8 mouse cellular contexts compared by ENCODE assay signal in the genomic region with DNA sequence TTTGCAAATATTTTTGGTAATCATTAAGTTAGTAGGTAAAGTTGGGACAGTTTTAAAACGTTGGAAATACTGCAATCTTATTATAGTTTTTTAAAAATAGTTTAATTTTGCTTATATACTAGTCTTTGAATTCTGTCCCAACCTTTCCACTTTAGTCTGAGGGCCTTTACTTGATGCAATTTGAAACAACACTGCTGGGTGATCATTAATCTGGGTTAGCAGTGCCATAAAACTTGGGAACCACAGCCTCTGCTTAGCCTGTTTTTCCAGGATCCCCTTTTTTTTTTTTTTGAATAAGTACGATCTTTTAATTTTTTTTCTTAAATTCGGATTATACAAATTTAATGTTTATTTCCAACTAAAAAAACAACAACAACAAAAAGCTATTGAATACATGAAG. TPM values are rescaled to one million over a fixed set of nuclear protein-coding genes. Genes with fewer than 3 reads are reported as not detected.
DNase-seq lines count a peak whose midpoint lies in the region; ATAC-seq and TF ChIP-seq lines count a peak whose summit lies in the region.

No protein-coding gene starts in this region.

- H3K79me2 ChIP-seq in C2C12 (ENCODE audit: control insufficient read depth, insufficient read depth), result peaks cover 39% of the 10 kb centered on the region

- peaks cover 13% of the 10 kb centered on the region for H3K36me3 ChIP-seq in C2C12 (ENCODE audit: control insufficient read depth, insufficient read depth)
- no peaks in the 10 kb centered on the region for H3K36me3 ChIP-seq in hindbrain, embryonic 11.5 days (ENCODE audit: control insufficient read depth, insufficient read depth, low read length)
- no peaks in the 10 kb centered on the region for H3K36me3 ChIP-seq in liver, embryonic 11.5 days (ENCODE audit: control insufficient read depth, insufficient read depth, low read length)

- H3K4me1 ChIP-seq in cerebellum, adult 2 months (ENCODE audit: control insufficient read depth, insufficient read depth, low read length), result no peaks in the 10 kb centered on the region
- H3K4me1 ChIP-seq in hindbrain, embryonic 11.5 days (replicated peaks; ENCODE audit: control insufficient read depth, insufficient read depth, low read length), result no peaks in the 10 kb centered on the region
- H3K4me1 ChIP-seq in liver, embryonic 11.5 days (replicated peaks; ENCODE audit: control insufficient read depth, insufficient read depth, low read length), result no peaks in the 10 kb centered on the region; the same call in 1 of the 2 replicates

- peak overlapping the region; percentile 86 for H3K4me3 ChIP-seq in cerebellum, adult 2 months (replicated peaks; ENCODE audit: insufficient read depth, low read depth, low read length)
- peak overlapping the region; percentile 76 for H3K4me3 ChIP-seq in C2C12 (ENCODE audit: insufficient read depth, poor library complexity, severe bottlenecking)
- H3K4me3 ChIP-seq in hindbrain, embryonic 11.5 days (ENCODE audit: low read depth, low read length), result peak overlapping the region; percentile 88
- peak overlapping the region; percentile 88 for H3K4me3 ChIP-seq in liver, embryonic 11.5 days (ENCODE audit: low read depth, low read length)

- no peaks in the 10 kb centered on the region for H3K9me3 ChIP-seq in hindbrain, embryonic 11.5 days (ENCODE audit: control insufficient read depth, low read length)
- no peaks in the 10 kb centered on the region for H3K9me3 ChIP-seq in liver, embryonic 11.5 days (ENCODE audit: control insufficient read depth, low read length)

- ATAC-seq in hindbrain, embryonic 11.5 days (ENCODE audit: low FRiP score), result no peak
- no peak for ATAC-seq in liver, embryonic 11.5 days (replicated peaks; ENCODE audit: low FRiP score)

- H3K9ac ChIP-seq in hindbrain, embryonic 11.5 days (ENCODE audit: low read depth, low read length), result peak overlapping the region; percentile 91
- H3K9ac ChIP-seq in liver, embryonic 11.5 days (ENCODE audit: low read depth, low read length), result peak overlapping the region; percentile 90; the same call in 1 of the 2 replicates

- no peak for DNase-seq in cerebellum, adult 2 months
- no peak for DNase-seq in cerebellum, adult 9-11 months
- no peak for DNase-seq in hindbrain, embryonic 11.5 days (ENCODE audit: low spot score)
- DNase-seq in liver, embryonic 11.5 days (ENCODE audit: low spot score), result no peak
- DNase-seq in urinary bladder, adult 2 months (ENCODE audit: low spot score), result no peak
- no peak for DNase-seq in cerebellum, postnatal 36 days
- DNase-seq in c-Kit-positive CD71-positive TER-119-positive erythroid progenitor cells, embryonic 14.5 days (ENCODE audit: low spot score), result no peak

- peak overlapping the region; percentile 52 for H3K4me2 ChIP-seq in hindbrain, embryonic 11.5 days (replicated peaks; ENCODE audit: low read depth, low read length)
- peak overlapping the region; percentile 81 for H3K4me2 ChIP-seq in liver, embryonic 11.5 days

- peak overlapping the region; percentile 95; the same call in 1 of the 2 replicates for H3K27ac ChIP-seq in cerebellum, adult 2 months (ENCODE audit: insufficient read depth, low read length)
- H3K27ac ChIP-seq in hindbrain, embryonic 11.5 days (ENCODE audit: low read depth, low read length), result peak overlapping the region; percentile 99
- H3K27ac ChIP-seq in liver, embryonic 11.5 days (ENCODE audit: low read depth, low read length), result no peak overlapping the region

- TF ChIP-seq POLR2A in cerebellum, adult 2 months (IDR thresholded peaks at IDR 0.05; ENCODE audit: borderline replicate concordance, insufficient read depth, low read length), result no peak

- peaks cover 27% of the 10 kb centered on the region for H3K79me3 ChIP-seq in C2C12 (ENCODE audit: low read depth)

- no peak overlapping the region for H3ac ChIP-seq in C2C12 (ENCODE audit: control insufficient read depth, insufficient read length, low read depth)

- TF ChIP-seq CTCF in cerebellum, adult 2 months (IDR thresholded peaks at IDR 0.05; ENCODE audit: borderline replicate concordance, insufficient read depth, low read depth, low read length), result no peak
- no peak for TF ChIP-seq CTCF in C2C12 (IDR thresholded peaks at IDR 0.05; ENCODE audit: control insufficient read depth, insufficient read depth, insufficient read length)

- no peaks in the 10 kb centered on the region for H3K27me3 ChIP-seq in cerebellum, adult 2 months (ENCODE audit: control insufficient read depth, insufficient read depth, low read length)
- H3K27me3 ChIP-seq in C2C12 (ENCODE audit: control insufficient read depth, insufficient read depth, insufficient read length), result no peaks in the 10 kb centered on the region
- H3K27me3 ChIP-seq in hindbrain, embryonic 11.5 days (ENCODE audit: control insufficient read depth, insufficient read depth, low read length), result no peaks in the 10 kb centered on the region
- H3K27me3 ChIP-seq in liver, embryonic 11.5 days (replicated peaks; ENCODE audit: control insufficient read depth, insufficient read depth, low read length), result no peaks in the 10 kb centered on the region

- 23% methylated on average over 3 of the region's 3 CpGs for WGBS in cerebellum, adult 2 months
- 15% methylated on average over 3 of the region's 3 CpGs for WGBS in hindbrain, embryonic 11.5 days
- 18% methylated on average over 3 of the region's 3 CpGs for WGBS in liver, embryonic 11.5 days

TF ChIP-seq in C2C12, 6 proteins besides CTCF, POLR2A, EP300 and RAD21:
- TF ChIP-seq MYOD1 (IDR thresholded peaks at IDR 0.05; ENCODE audit: control insufficient read depth, insufficient read length, low read depth) (no peak), MAX (IDR thresholded peaks at IDR 0.05) (no peak), CEBPB (IDR thresholded peaks at IDR 0.05; ENCODE audit: low read depth) (no peak), USF1 (IDR thresholded peaks at IDR 0.05; ENCODE audit: low read depth) (no peak), MYOG (IDR thresholded peaks at IDR 0.05; ENCODE audit: control insufficient read depth, extremely low read depth, insufficient read length) (no peak), FOSL1 (IDR thresholded peaks at IDR 0.05; ENCODE audit: insufficient read depth, low read length, poor library complexity, severe bottlenecking) (no peak)

RNA-seq across cellular contexts. Expression of gene Tiparp, which starts 1.0 kb away (rescaled TPM):
- 7.9 and 8.3 TPM in 2 replicates for polyA plus RNA-seq in cerebellum, adult 2 months (2012; rRNA removed)
- polyA plus RNA-seq in C2C12 (2012; fragmentation: generic; extraction: Trizol), result 2.9 TPM
- 41.1 and 41.2 TPM in 2 replicates for polyA plus RNA-seq in hindbrain, embryonic 11.5 days (2014; fragmentation: Nextera tagmentation; extraction: Ambion mirVana)
- polyA plus RNA-seq in liver, embryonic 11.5 days (2014; fragmentation: Nextera tagmentation; extraction: Ambion mirVana), result 18.0 and 20.9 TPM in 2 replicates
- polyA plus RNA-seq in urinary bladder, adult 2 months (2012; rRNA removed), result 16.2 and 27.5 TPM in 2 replicates
